Mouse (Mus musculus) megakaryocyte, embryonic 14.5 days (primary cell): Measurements from ENCODE around the gene Ern2.

Experiments
- FLI1 ChIP-seq: IDR thresholded peaks from 2 replicates; pipeline ENCODE4 v1.6.1; 2012; ENCODE audit warnings: low read length, inconsistent platforms, mixed read lengths
- GATA1 ChIP-seq: IDR thresholded peaks from 3 replicates; pipeline ENCODE4 v1.6.1; 2012; ENCODE audit warnings: mixed read lengths, low read length, inconsistent platforms, borderline replicate concordance

DNA sequence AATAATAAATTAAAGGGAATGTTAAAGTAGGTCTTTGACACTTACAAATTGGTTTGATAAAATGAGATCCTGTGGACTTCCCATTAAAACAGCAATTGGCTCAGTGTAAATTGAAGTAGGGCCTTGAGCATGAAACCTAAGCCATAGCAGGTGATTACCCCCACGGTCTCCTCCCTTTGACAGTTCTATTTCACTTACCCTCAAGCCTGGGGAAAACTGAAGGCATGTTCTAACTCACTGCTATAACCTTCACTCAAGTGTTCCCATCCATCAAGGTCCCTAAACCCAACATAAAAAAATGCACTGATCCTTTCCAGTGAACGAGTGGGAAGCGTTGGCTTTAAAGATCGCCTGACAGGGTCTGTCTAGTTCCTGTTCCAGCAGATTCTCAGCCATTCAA, 44.9 kb upstream of the Ern2 start:
- no peak for TF ChIP-seq GATA1
- no peak for TF ChIP-seq FLI1
